Mouse (Mus musculus): ENCODE results near the gene Cflar.

DNA sequence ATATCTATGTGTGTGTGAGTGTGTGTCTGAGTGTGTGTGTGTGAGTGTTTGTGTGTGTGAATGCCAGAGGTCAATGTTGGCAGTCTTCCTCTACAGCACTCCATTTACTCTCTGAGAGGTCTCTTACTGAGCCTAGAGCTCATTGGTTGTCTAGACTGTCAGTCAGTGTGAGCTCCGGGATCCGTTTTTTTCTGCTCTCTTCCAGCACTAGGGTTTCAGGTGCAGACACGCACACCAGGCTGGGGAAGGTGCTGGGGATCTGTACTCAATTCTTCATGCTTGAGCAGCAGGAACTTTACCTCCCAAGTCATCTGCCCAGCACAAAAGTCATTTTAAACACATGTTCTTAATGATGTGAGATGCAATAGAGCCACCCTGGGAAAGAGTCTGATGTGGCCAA lies 60.8 kb downstream of the Cflar start:
- no peak for TF ChIP-seq CTCF (IDR thresholded peaks at IDR 0.05; ENCODE audit: low read depth, low read length)
- no peak for TF ChIP-seq POLR2A (IDR thresholded peaks at IDR 0.05; ENCODE audit: extremely low read depth, insufficient read depth, low read length)
